Mouse (Mus musculus) layer of hippocampus, postnatal 25 days (tissue): ENCODE results near the gene I830077J02Rik. TPM values are rescaled to one million over a fixed set of nuclear protein-coding genes. Genes with fewer than 3 reads are reported as not detected.

ENCODE experiments used
- DNase-seq, 2 experiments: peaks; one replicate each; pipeline ENCODE4 v3.0.0; 2022; ENCODE audit warnings: mixed read lengths in 2 of 2, low spot score in 1 of 2; ENCODE audit errors: extremely low spot score in 1 of 2
- total RNA-seq, 2 experiments: library from RNA; stranded (reverse); gene quantifications; 2 replicates each; pipeline ENCODE4 v1.2.3; 2021

Gene I830077J02Rik
- total RNA-seq, 2 experiments from 2014 or later, result 1.1 to 1.2 TPM

GRCm38 (mm10) chr3:105894601-105895592 is 37.6 kb downstream of the I830077J02Rik start:
- DNase-seq, result peak in 1 of 2 experiments; percentile 61

DNA sequence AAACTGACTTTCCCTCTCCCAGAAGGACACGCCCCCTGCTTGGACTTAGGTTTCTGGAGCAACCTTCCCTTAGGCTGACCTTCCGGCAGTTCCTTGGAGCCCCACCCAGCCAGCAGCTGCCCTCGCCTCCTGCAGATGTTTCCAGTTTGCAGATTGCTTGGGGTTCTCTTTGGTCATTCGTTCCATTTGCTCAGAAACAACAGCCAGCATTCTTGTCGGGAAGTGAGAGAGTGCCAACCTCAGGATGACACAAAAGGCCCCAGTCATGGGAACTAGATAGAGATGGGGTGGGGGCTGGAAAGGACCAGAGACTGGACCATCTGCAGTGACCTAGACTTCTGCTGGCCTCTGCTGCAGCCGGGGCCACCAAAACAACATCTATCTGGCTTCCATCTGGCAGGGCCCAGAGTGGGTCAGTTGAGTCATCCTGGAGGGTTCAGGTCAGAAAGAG is 38.5 kb downstream of the I830077J02Rik start:
- DNase-seq, result no peak

GRCm38 (mm10) chr3:105892572-105893495 is 39.6 kb downstream of the I830077J02Rik start:
- DNase-seq, result no peak

GRCm38 (mm10) chr3:105891760-105892571 is 40.5 kb downstream of the I830077J02Rik start:
- no peak for DNase-seq

- no peak for DNase-seq
These were observed 41.3 kb downstream of the I830077J02Rik start for GRCm38 (mm10) chr3:105891141-105891540.

- no peak for DNase-seq
These were observed 42.2 kb downstream of the I830077J02Rik start for GRCm38 (mm10) chr3:105890220-105890619.

- no peak for DNase-seq
These were observed 43.5 kb downstream of the I830077J02Rik start for GRCm38 (mm10) chr3:105888961-105889360.

- no peak for DNase-seq
These were observed 49.4 kb downstream of the I830077J02Rik start for GRCm38 (mm10) chr3:105883111-105883510.

DNA sequence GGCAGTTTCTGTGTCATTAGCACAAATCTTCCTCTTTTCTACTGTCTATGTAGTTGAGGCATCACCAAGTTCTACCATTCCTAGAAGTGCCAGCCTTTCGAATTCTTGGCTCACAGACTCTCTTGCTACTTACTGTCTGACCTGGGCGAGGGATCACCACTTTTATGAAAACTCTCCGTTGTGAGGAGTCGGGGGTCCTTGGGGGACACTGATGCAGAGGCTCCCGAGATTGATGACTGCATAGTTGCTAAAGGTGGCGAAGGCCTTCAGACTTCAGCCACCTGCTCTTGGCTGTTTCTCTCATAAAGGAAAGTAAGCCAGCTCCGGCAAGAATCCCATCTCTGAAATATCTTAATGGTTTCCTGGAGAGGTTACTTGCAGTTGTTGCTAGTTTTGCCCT is 50.4 kb downstream of the I830077J02Rik start:
- DNase-seq, result no peak

DNA sequence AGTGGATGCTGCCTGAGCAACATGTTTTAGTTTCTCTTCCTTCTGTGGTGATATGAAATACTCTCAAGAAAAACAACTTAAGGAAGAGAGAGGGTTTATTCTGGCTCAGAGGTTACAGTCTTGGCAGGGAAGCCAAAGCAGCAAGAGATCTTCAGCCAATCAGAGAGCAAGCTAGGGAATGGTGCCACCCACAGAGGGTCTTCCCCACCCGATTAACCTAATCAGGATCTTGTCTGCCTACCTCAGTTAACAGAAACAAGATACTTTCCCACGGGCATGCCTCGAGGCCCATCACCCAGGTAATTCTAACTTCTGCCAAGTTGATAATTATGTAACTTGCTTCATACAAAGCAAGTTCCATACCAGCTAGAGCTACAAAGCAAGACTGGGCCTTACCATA is 52.0 kb downstream of the I830077J02Rik start:
- DNase-seq, result peak in 1 of 2 experiments; percentile 1

GRCm38 (mm10) chr3:105878751-105879150 is 53.7 kb downstream of the I830077J02Rik start:
- no peak for DNase-seq

DNA sequence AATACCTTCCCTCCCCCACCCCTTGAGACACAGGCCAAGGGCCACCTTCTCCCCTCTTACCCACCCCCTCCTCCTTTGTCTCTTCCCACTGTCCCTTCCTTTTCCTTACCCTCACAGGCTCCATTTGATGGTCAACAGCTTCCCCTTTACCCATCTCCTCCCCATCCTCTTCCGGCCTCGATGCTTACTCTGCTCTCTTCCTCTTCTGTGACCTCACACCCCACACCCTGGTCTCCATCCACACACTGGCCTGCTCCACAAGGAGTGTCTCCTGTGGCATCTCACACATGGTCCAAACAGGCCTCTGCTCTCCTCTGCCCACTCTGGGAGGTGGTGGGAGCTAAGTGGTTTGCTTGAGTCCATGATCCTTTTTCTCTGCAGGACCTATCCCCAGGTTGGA is 54.5 kb downstream of the I830077J02Rik start:
- DNase-seq, result peak in 1 of 2 experiments; percentile 4

DNA sequence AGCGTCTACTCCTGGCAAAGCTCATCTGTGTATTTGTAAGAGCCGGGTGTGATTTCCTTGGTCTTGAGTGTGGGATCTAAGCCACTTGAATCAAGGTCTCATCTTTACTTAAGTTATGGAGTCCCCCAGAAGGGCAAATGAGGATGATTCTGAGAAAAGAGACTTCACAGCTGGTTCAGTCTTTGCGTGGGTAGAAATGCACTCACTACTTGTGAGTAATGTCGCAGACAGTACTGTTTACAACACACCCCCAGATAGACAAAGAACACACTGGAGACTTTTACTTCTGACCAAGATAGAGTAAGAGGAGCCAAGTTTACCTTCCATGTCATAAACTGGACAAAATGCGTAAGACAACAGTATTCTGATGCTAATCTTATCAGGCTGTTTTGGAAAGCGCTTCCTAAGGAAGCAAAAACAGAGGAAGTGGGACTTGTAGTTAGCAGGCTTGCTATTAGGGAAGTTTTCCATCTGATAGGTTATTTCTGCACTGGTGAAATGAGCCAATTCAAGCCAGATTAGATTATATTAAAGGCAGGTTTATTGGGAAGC is 55.1 kb downstream of the I830077J02Rik start:
- DNase-seq, result peak in 1 of 2 experiments; percentile 0

DNA sequence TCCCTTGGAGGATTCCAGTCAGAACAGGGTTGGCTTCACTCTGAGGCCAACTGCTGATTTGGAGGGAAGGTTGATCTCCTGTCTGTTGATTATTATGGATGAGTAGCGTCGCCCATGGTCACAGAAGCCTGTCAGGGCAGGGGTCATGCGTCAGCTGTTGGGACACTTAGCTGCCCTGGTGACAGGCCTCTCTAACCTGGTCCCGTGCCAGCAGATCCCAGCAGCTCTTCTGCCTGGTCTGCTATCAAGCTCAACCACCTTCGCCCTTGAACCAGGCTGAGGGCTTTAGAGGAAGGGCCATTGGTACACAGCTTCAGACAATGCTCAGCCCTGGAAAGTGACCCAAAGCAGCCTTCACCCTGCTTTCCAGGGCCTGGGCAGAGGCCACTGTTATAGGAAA is 56.4 kb downstream of the I830077J02Rik start:
- DNase-seq, result peak in 1 of 2 experiments; percentile 4

Other genes starting within 250 kb of the I830077J02Rik start
- 10 to 100 TPM; 11.5 to 12.0 TPM for gene Ddx20, start 245.1 kb downstream of the I830077J02Rik start, total RNA-seq
- 10 to 100 TPM; 61.9 to 72.7 TPM for gene Inka2, start 228.1 kb downstream of the I830077J02Rik start, total RNA-seq
- gene Rap1a, start 131.3 kb downstream of the I830077J02Rik start, total RNA-seq, result 100 to 1,000 TPM; 101 to 108 TPM
- under 1 TPM; 0.69 to 0.89 TPM for gene Adora3, start 61.8 kb downstream of the I830077J02Rik start, total RNA-seq
- gene Tmigd3, start 61.8 kb downstream of the I830077J02Rik start, total RNA-seq, result not detected
- 10 to 100 TPM; 48.4 to 52.4 TPM for gene Wdr77, start 26.7 kb upstream of the I830077J02Rik start, total RNA-seq
- 100 to 1,000 TPM; 289 to 314 TPM for gene Atp5f1, start 27.4 kb upstream of the I830077J02Rik start, total RNA-seq
- gene Ovgp1, start 41.0 kb upstream of the I830077J02Rik start, total RNA-seq, result 1 to 10 TPM; 1.0 to 3.2 TPM
- gene Pifo, start 82.0 kb upstream of the I830077J02Rik start, total RNA-seq, result under 1 TPM in 1 of 2 experiments, not detected in 1; 0.30 TPM
- not detected for gene Chil5, start 100.2 kb upstream of the I830077J02Rik start, total RNA-seq
- gene Chia1, start 180.6 kb upstream of the I830077J02Rik start, total RNA-seq, result 1 to 10 TPM in 1 of 2 experiments, under 1 TPM in 1; 0.73 to 1.0 TPM
- gene Chil3, start 234.9 kb upstream of the I830077J02Rik start, total RNA-seq, result not detected